Mouse (Mus musculus) thymus, postnatal 14 days (tissue): ENCODE measurements around the gene Vmn2r111.
"Not testable (repeated sequence)": the region's sequence is repeated elsewhere in the genome, so short reads cannot be mapped to it uniquely, and the experiment has no call there.

Experiments used
- DNase-seq: peaks from one replicate; pipeline ENCODE4 v3.0.0; 2021

The Vmn2r111 gene

GRCm38 (mm10) chr17:22573382-22573781, at the start of gene Vmn2r111:
Gene Vmn2r111, minus strand, starts transcription at chr17:22573482.
- DNase-seq = not testable (repeated sequence)

- DNase-seq = not testable (repeated sequence)
Observed at GRCm38 (mm10) chr17:22600651-22601050, 27.4 kb upstream of the Vmn2r111 start, which contains the start of gene Vmn2r112. Gene Vmn2r112, plus strand, starts transcription at chr17:22600951.

- DNase-seq = not testable (repeated sequence)
Observed at GRCm38 (mm10) chr17:22520467-22520866, 52.8 kb downstream of the Vmn2r111 start.

GRCm38 (mm10) chr17:22520037-22520436, 53.2 kb downstream of the Vmn2r111 start:
- not testable (repeated sequence) for DNase-seq

- DNase-seq = no peak
Observed at GRCm38 (mm10) chr17:22497120-22497519, 76.2 kb downstream of the Vmn2r111 start.
